Mouse (Mus musculus) neural tube, embryonic 14.5 days (tissue): Measurements from ENCODE around the gene Rpa1. TPM values are rescaled to one million over a fixed set of nuclear protein-coding genes. Genes with fewer than 3 reads are reported as not detected.
A peak's percentile ranks its signal among the peaks of the same experiment; 100 is the strongest.

Source experiments
- ATAC-seq: fragments of 200-750 bp; cut with Nextera tagmentation; 2 replicates; pipeline ENCODE4 v1.8.0; 2017; ENCODE audit warnings: low read depth, mild to moderate bottlenecking, moderate TSS enrichment, moderate library complexity
- H3K27ac ChIP-seq: fragments of 300-500 bp; sonication (generic); 2 replicates; pipeline ENCODE4 v1.5.1; 2014; ENCODE audit warnings: low read depth, mild to moderate bottlenecking, control low read depth, low read length, moderate library complexity, mixed read lengths
- H3K27me3 ChIP-seq: fragments of 300-500 bp; sonication (generic); 2 replicates; pipeline ENCODE4 v1.6.1; 2014; ENCODE audit warnings: low read length; ENCODE audit not compliant: control insufficient read depth, insufficient read depth
- H3K36me3 ChIP-seq: fragments of 300-500 bp; sonication (generic); 2 replicates; pipeline ENCODE4 v1.6.1; 2014; ENCODE audit warnings: low read length, mixed read lengths; ENCODE audit not compliant: control insufficient read depth, insufficient read depth
- H3K4me1 ChIP-seq: fragments of 300-500 bp; sonication (generic); 2 replicates; pipeline ENCODE4 v1.6.1; 2014; ENCODE audit warnings: low read length; ENCODE audit not compliant: control insufficient read depth, insufficient read depth
- H3K4me2 ChIP-seq: fragments of 300-500 bp; sonication (generic); 2 replicates; pipeline ENCODE4 v1.6.1; 2014; ENCODE audit warnings: mild to moderate bottlenecking, low read depth, low read length, control low read depth
- H3K4me3 ChIP-seq: fragments of 300-500 bp; sonication (generic); 2 replicates; pipeline ENCODE4 v1.5.1; 2014; ENCODE audit warnings: low read depth, low read length, control low read depth, mixed read lengths
- H3K9ac ChIP-seq: fragments of 300-500 bp; sonication (generic); replicated peaks from 2 replicates; pipeline ENCODE4 v1.6.1; 2014; ENCODE audit warnings: low read depth, mild to moderate bottlenecking, control low read depth, low read length, mixed read lengths
- H3K9me3 ChIP-seq: fragments of 300-500 bp; sonication (generic); 2 replicates; pipeline ENCODE4 v1.6.1; 2016; ENCODE audit warnings: low read length; ENCODE audit not compliant: control insufficient read depth
- WGBS: fragments of 180-500 bp; shearing (Covaris S2); extraction: QIAGEN DNeasy Blood & Tissue Kit; methylation state at CpG from one replicate; pipeline ENCODE4 v1.1.7; 2014; 5-methylcytosine and 5-hydroxymethylcytosine counted together
- polyA plus RNA-seq: library from polyadenylated mRNA; unstranded; fragments of >200 nt; fragmentation: Nextera tagmentation; extraction: Ambion mirVana; gene quantifications from 2 replicates; pipeline ENCODE4 v1.2.1, GENCODE M21; 2014

Gene Rpa1
- polyA plus RNA-seq, 1 experiment from 2014 or later, result 41.4 TPM

DNA sequence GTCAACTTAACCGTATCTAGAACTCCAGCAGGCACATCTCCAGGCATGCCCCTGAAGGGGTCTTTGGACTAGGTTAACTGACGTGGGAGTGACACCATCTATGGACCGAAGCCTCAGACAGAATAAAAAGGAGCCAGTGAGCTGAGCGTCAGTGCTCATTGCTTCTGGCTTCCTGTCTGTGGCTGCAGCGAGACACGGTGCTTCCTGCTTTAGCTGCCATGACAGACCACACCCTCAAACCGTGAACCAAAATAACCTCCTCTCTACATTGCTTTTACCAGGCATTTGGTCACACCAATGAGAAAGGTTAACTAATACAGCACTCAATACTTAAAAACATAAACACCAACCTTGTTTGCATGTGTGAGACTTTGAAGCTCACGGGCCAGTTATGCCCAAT, 11.4 kb downstream of the Rpa1 start:
- 75% methylated on average over 8 of the region's 8 CpGs for WGBS
- no peaks in the 10 kb centered on the region for H3K9me3 ChIP-seq
- H3K27me3 ChIP-seq, result no peaks in the 10 kb centered on the region
- no peak for ATAC-seq
- H3K4me2 ChIP-seq, result no peak overlapping the region
- no peaks in the 10 kb centered on the region for H3K4me1 ChIP-seq
- no peak overlapping the region for H3K9ac ChIP-seq
- no peaks in the 10 kb centered on the region for H3K36me3 ChIP-seq
- H3K4me3 ChIP-seq, result no peak overlapping the region
- no peak overlapping the region for H3K27ac ChIP-seq

DNA sequence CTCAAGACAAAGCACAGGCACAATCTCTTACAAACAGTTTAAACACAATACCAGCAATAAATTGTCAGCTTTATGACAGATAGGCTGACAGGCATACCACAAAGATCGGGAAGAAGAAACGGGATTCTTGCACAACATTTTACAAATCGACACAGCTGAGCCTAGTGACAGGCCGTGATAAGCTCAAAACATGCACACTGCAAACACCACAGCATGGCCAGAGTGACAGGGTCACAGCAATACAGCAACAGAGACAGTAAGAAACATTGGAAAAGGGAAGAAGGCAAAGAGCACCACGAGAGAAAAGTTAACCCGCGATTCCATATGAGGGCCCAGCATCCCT, 22.2 kb downstream of the Rpa1 start:
- Histone ChIP-seq H3K9ac (no peak overlapping the region), H3K4me1 (no peaks in the 10 kb centered on the region), H3K4me3 (no peak overlapping the region), H3K4me2 (no peak overlapping the region), H3K27ac (no peak overlapping the region), H3K27me3 (no peaks in the 10 kb centered on the region), H3K36me3 (no peaks in the 10 kb centered on the region), H3K9me3 (no peaks in the 10 kb centered on the region)
- WGBS, result 83% methylated on average over 7 of the region's 7 CpGs
- no peak for ATAC-seq

DNA sequence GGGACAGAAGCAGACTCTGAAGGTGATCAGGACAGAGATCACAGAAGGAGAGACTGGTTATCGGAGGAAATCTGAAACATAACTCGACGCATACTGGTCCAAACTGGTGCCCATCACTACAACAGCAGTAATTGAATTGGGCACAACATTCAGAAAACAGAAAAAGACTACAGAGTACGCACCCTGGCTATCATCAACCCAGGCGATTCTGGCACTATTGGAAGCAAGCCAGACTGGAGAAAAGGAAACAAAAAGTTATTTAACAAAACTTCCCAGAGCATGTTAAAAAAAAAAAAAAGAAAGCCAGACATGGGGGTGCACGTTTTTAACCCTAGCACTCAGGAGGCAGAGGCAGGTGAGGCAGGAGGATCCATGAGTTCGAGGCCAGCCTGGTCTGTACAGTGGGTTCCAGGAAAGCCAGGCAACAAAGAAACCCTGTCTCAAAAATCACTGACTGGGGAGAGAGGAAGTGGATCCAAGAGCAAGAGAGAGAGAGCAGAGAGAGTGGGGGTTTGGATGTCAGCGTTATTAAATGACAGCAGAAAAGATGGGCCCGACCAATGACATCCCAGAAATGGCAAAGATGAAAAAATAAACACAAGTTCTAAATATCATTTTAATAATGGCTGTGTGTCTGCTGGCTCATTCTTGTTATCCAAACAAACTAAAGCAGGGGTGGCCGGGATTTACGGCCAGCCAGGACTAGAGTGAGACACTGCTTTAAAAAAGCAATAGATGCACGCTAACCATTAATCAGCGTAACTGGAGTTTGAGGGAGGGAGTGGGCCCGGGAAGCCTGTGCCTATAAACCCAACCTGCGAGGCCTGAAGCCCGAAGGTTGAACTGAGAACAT, 22.8 kb downstream of the Rpa1 start:
- H3K4me1 ChIP-seq, result no peaks in the 10 kb centered on the region
- no peak for ATAC-seq
- no peaks in the 10 kb centered on the region for H3K27me3 ChIP-seq
- H3K36me3 ChIP-seq, result no peaks in the 10 kb centered on the region
- H3K4me3 ChIP-seq, result no peak overlapping the region
- no peak overlapping the region for H3K9ac ChIP-seq
- H3K9me3 ChIP-seq, result no peaks in the 10 kb centered on the region
- no peak overlapping the region for H3K4me2 ChIP-seq
- WGBS, result 67% methylated on average over 16 of the region's 16 CpGs
- H3K27ac ChIP-seq, result no peak overlapping the region

DNA sequence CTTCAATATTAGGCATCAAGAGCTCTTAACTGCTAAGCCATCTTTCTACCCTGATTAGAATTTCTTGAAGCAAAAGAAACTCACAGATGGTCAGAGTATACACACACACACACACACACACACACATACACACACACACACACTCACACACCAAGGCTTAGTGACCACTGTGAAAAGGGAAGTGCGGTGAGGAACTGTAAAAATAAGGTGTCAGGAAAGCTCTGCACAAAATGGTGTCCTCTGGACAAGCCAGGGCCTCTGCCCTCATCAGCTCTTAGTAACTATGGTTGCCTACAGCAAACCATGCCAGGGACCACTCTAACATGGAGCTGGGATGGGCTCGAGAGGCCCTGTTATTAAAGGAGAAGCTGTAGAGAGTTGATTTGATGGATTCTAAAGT, 23.7 kb downstream of the Rpa1 start:
- Histone ChIP-seq H3K9ac (no peak overlapping the region), H3K9me3 (no peaks in the 10 kb centered on the region), H3K27ac (no peak overlapping the region), H3K4me2 (no peak overlapping the region), H3K4me1 (no peaks in the 10 kb centered on the region), H3K36me3 (no peaks in the 10 kb centered on the region), H3K4me3 (no peak overlapping the region), H3K27me3 (no peaks in the 10 kb centered on the region)
- no peak for ATAC-seq
- WGBS, result 82% methylated on average over 2 of the region's 2 CpGs

DNA sequence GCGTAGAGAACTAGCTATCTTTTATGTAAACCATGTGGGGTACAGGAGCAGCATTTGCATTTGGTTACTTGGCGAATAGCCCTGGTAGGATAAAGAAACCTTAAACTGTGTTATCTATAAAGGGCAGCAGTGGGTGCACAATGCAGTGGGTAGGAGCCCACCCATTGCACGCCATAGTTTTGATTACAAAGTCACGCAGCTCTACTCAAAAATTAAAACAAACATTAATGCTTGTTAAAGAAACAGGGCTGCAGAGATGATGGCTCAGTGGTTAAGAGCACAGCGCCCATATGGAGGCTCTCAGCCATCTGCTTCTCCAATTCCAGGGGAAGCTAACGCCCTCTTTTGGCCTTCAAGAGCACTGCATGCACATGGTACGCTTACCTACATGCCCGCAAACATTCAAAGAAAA, 24.8 kb downstream of the Rpa1 start:
- no peaks in the 10 kb centered on the region for H3K9me3 ChIP-seq
- no peak overlapping the region for H3K4me3 ChIP-seq
- H3K4me1 ChIP-seq, result no peaks in the 10 kb centered on the region
- no peak overlapping the region for H3K9ac ChIP-seq
- 82% methylated on average over 8 of the region's 8 CpGs for WGBS
- no peak for ATAC-seq
- no peaks in the 10 kb centered on the region for H3K27me3 ChIP-seq
- 0 out of 2 replicates have a peak overlapping the region, but pooled peaks have one; percentile 13 for H3K27ac ChIP-seq
- no peak overlapping the region for H3K4me2 ChIP-seq
- no peaks in the 10 kb centered on the region for H3K36me3 ChIP-seq

DNA sequence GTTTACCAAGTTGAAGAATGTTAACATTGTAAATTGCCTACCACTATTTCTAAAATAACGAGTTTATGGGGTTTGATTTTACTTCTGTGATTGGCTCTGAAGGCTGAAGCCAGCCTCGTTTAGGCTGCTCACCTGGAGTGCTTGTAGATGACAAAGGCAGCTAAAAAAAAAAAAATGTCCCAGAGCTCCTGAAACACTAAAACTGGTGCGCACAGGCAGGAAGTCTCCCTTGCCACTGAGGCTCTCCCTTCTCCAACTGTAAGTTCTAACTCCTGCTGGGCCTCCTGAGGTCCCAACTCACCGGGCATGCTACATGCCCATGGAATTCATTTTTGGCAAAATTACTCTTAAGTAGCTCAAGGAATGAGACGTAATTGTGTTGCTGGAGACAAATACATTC, 28.9 kb downstream of the Rpa1 start:
- Histone ChIP-seq H3K27me3 (no peaks in the 10 kb centered on the region), H3K9ac (no peak overlapping the region), H3K4me2 (no peak overlapping the region), H3K27ac (no peak overlapping the region), H3K36me3 (0 out of 2 replicates have a peak, but pooled peaks cover 4% of the 10 kb centered on the region), H3K4me1 (no peaks in the 10 kb centered on the region), H3K4me3 (no peak overlapping the region), H3K9me3 (no peaks in the 10 kb centered on the region)
- ATAC-seq, result no peak
- 63% methylated on average over 5 of the region's 5 CpGs for WGBS

DNA sequence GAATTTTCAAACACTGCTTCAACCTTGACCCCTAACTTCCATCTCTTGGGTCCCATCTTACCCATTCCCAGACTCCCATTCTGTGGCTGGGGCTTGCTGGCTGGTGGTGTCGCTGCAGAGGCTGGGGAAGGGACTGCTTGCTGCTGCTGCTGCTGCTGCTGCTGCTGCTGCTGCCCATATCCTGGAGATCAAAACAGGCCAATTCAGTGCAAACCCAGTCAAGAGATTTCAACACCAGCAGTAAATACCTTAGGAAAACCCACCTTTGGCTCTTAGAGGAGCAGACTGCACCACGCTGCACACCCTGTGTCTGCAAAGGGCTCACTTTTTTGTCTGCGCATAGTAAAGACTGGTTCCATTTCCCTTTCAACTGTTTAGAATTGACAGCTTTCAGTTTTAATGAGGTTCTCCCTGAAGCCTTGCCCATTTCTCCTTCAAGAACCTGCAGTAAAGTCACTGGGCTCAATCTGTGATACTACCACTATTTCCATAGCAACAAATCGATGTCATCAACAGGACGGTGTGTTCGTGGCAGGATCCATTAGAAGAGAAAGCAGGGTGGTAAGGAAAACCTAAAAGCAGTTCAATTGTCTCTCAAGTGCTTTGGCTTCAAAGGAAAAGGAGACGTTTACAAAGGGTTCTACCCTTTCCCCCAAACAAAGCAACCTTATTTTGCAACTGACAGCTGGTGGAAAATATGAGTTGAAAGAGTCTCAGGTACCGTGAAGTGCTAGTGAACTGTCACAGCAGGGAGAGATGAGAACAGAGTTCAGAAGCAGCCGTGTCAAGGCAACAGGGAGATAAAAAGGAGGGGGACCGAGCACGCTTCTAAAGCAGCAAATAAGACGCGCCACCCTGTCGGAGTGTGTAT, 29.5 kb downstream of the Rpa1 start:
- Histone ChIP-seq H3K27me3 (no peaks in the 10 kb centered on the region), H3K36me3 (0 out of 2 replicates have a peak, but pooled peaks cover 4% of the 10 kb centered on the region), H3K4me3 (no peak overlapping the region), H3K4me1 (no peaks in the 10 kb centered on the region), H3K4me2 (no peak overlapping the region), H3K27ac (no peak overlapping the region), H3K9me3 (no peaks in the 10 kb centered on the region), H3K9ac (no peak overlapping the region)
- WGBS, result 51% methylated on average over 14 of the region's 14 CpGs
- ATAC-seq, result no peak

DNA sequence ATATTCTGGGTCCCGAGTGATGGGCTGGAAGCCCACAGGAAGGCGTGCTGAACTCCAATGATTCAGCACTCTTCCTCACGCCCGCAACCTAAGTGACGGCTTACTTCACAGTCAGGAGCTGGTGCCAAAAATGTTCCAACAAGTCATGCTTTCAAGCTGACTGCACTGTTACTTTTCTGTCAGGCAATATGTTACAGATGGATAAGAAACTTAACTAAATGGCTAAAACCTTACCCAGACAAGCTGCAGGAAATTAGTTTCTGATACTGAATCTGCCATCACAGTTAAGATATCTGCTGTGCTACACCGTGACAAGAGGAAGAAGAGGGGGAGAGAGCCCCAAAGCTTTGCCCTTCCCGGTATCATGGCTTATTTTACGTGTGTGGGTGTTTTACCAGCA, 34.3 kb downstream of the Rpa1 start:
- Histone ChIP-seq H3K9me3 (no peaks in the 10 kb centered on the region), H3K4me1 (no peaks in the 10 kb centered on the region), H3K27ac (no peak overlapping the region), H3K4me3 (no peak overlapping the region), H3K9ac (no peak overlapping the region), H3K36me3 (peaks cover 12% of the 10 kb centered on the region), H3K27me3 (no peaks in the 10 kb centered on the region), H3K4me2 (no peak overlapping the region)
- ATAC-seq, result no peak
- WGBS, result 96% methylated on average over 8 of the region's 8 CpGs

DNA sequence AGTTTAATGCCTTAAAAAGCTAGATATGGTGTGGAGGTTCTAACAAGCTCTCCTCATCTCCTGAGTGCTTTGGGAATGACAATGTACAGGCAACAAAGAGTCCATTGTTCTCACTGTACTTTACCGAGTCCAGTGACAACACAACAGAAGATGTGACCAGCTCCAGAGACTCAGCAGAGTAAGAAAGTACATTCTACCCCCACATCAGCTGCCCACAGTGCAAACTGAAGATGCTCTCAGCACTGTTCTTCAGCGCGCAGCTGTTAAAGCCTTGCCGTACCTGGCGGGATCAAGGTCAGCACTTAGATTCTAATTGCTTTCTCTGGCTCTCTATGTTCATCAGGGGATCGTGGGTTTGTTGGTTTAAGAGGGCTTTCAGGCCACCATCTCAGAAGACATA, 36.4 kb downstream of the Rpa1 start:
- Histone ChIP-seq H3K4me3 (no peak overlapping the region), H3K4me1 (no peaks in the 10 kb centered on the region), H3K9me3 (no peaks in the 10 kb centered on the region), H3K36me3 (peaks cover 12% of the 10 kb centered on the region), H3K4me2 (no peak overlapping the region), H3K9ac (no peak overlapping the region), H3K27me3 (no peaks in the 10 kb centered on the region), H3K27ac (no peak overlapping the region)
- ATAC-seq, result no peak
- WGBS, result 81% methylated on average over 6 of the region's 6 CpGs
